Mouse (Mus musculus) testis, adult 2 months (tissue): ENCODE results near the gene Dio2.

Experiments used
- CTCF ChIP-seq: fragments of 200-500 bp; IDR thresholded peaks from 2 replicates; pipeline ENCODE4 v1.5.1; 2012; ENCODE audit warnings: low read depth, mild to moderate bottlenecking, inconsistent platforms, low read length, moderate library complexity; ENCODE audit not compliant: control insufficient read depth, insufficient read depth, insufficient replicate concordance
- POLR2A ChIP-seq: fragments of 200-500 bp; IDR thresholded peaks from 2 replicates; pipeline ENCODE4 v1.6.1; 2012; ENCODE audit warnings: low read depth, mild to moderate bottlenecking, inconsistent platforms, low read length, moderate library complexity; ENCODE audit not compliant: control insufficient read depth

DNA sequence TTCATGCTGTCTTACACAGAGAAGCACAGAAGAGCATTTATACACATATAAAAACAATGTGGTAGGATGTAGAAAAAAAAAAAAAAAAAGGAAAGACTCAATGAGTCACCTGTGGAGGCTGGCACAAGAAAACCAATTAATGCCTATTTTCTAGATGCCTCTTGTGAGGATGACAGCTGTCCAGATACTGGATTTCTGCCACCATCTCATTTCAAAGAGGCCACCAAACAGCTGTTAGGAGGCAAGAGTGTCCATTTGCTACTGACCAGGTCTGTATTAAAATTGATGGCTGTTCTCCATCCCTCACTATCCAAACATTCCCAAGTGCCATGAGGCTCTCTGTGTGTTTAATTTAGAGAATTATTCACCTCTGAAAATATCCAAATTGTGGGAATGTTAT lies 6.5 kb upstream of the Dio2 start:
- no peak for TF ChIP-seq CTCF
- TF ChIP-seq POLR2A: no peak
